Mouse (Mus musculus) ES-E14 (cell line): ENCODE measurements around the gene Tle2.

Experiments used
- CHD2 ChIP-seq: IDR thresholded peaks from 2 replicates; pipeline ENCODE4 v1.6.1; 2014; ENCODE audit warnings: mild to moderate bottlenecking, low read depth, low read length, inconsistent platforms
- MAFK ChIP-seq: IDR thresholded peaks from 2 replicates; pipeline ENCODE4 v1.6.1; 2014; ENCODE audit warnings: mild to moderate bottlenecking, low read depth, low read length, inconsistent platforms; ENCODE audit not compliant: insufficient read depth

DNA sequence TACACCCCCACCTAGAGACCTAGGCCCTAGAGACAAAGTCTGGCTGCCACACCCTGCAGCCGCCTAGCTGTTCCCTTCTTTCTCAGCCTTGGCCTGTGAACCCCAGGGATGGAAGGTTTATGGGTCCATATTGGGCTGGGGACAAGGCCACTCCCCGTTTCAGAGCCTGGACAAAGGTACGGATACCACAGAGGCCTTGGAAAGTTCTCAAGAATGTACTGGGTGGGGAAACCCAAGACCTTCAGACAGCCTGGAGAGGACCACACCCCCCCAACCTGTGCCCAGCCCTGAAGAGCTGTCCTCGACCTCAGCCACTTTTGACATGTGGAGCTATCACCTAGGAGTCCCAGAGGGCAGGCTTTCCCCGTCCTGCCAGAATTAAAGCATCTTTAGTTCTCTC is 25.4 kb upstream of the Tle2 start:
- TF ChIP-seq CHD2 (no peak), MAFK (no peak)
